In genomic region chr6:17589953-17590627, GRCm38 (mm10) we compare ENCODE assay signal across 11 mouse cellular contexts. TPM values are rescaled to one million over a fixed set of nuclear protein-coding genes. Genes with fewer than 3 reads are reported as not detected.
A peak's percentile ranks its signal among the peaks of the same experiment; 100 is the strongest.
DNase-seq lines count a peak whose midpoint lies in the region; ATAC-seq and TF ChIP-seq lines count a peak whose summit lies in the region.
"Had no signal": no experiment of that assay in that cellular context is flagged by ENCODE, and none has a peak within 500 bp of the region (broad histone marks: within the 10 kb centered on the region; RNA-seq: fewer than 3 reads in every experiment).

No protein-coding gene starts in this region.

- DNase-seq in hindbrain, embryonic 14.5 days (ENCODE audit: low spot score) = no peak
- peak; percentile 27 for DNase-seq in 416B (ENCODE audit: low read depth)
- no peak for DNase-seq in liver, postnatal 0 days
- no peak for DNase-seq in heart, adult 9 months (ENCODE audit: low spot score in 2 of 2)
- no peak for DNase-seq in spleen, postnatal 10 days (ENCODE audit: low spot score in 2 of 2)

- TF ChIP-seq CTCF in liver, postnatal 0 days (IDR thresholded peaks at IDR 0.05; ENCODE audit: low read depth) = no peak

- H3K9ac ChIP-seq in hindbrain, embryonic 14.5 days = no peak overlapping the region
- no peak overlapping the region for H3K9ac ChIP-seq in hindbrain, embryonic 13.5 days
- H3K9ac ChIP-seq in forebrain, embryonic 15.5 days (replicated peaks) = no peak overlapping the region
- no peak overlapping the region for H3K9ac ChIP-seq in liver, postnatal 0 days (replicated peaks)
- H3K9ac ChIP-seq: embryonic facial prominence, embryonic 13.5 days; limb, embryonic 12.5 days; lung, embryonic 15.5 days had no signal

- no peaks in the 10 kb centered on the region for H3K27me3 ChIP-seq in hindbrain, embryonic 14.5 days (ENCODE audit: control insufficient read depth, insufficient read depth, low read length)
- no peaks in the 10 kb centered on the region for H3K27me3 ChIP-seq in hindbrain, embryonic 13.5 days
- no peaks in the 10 kb centered on the region for H3K27me3 ChIP-seq in forebrain, embryonic 15.5 days
- no peaks in the 10 kb centered on the region for H3K27me3 ChIP-seq in liver, postnatal 0 days (ENCODE audit: insufficient read depth, low read length)
- H3K27me3 ChIP-seq: embryonic facial prominence, embryonic 13.5 days; limb, embryonic 12.5 days; lung, embryonic 15.5 days had no signal

- no peak overlapping the region for H3K4me2 ChIP-seq in hindbrain, embryonic 14.5 days (replicated peaks)
- H3K4me2 ChIP-seq in hindbrain, embryonic 13.5 days = no peak overlapping the region
- no peak overlapping the region for H3K4me2 ChIP-seq in forebrain, embryonic 15.5 days (replicated peaks)
- no peak overlapping the region for H3K4me2 ChIP-seq in liver, postnatal 0 days (ENCODE audit: low read depth, low read length)

- H3K4me1 ChIP-seq in hindbrain, embryonic 14.5 days (replicated peaks; ENCODE audit: control insufficient read depth, insufficient read depth, low read length) = no peaks in the 10 kb centered on the region
- peaks cover 3% of the 10 kb centered on the region; the same call in 1 of the 2 replicates for H3K4me1 ChIP-seq in hindbrain, embryonic 13.5 days (replicated peaks)
- no peaks in the 10 kb centered on the region for H3K4me1 ChIP-seq in forebrain, embryonic 15.5 days
- no peaks in the 10 kb centered on the region for H3K4me1 ChIP-seq in liver, postnatal 0 days (ENCODE audit: insufficient read depth)
- H3K4me1 ChIP-seq: limb, embryonic 12.5 days had no signal

- H3K36me3 ChIP-seq in hindbrain, embryonic 14.5 days (replicated peaks; ENCODE audit: control insufficient read depth, insufficient read depth) = no peaks in the 10 kb centered on the region
- no peaks in the 10 kb centered on the region for H3K36me3 ChIP-seq in hindbrain, embryonic 13.5 days
- H3K36me3 ChIP-seq in forebrain, embryonic 15.5 days = no peaks in the 10 kb centered on the region
- no peaks in the 10 kb centered on the region for H3K36me3 ChIP-seq in liver, postnatal 0 days (replicated peaks; ENCODE audit: insufficient read depth, low read length)
- H3K36me3 ChIP-seq: embryonic facial prominence, embryonic 13.5 days; limb, embryonic 12.5 days; lung, embryonic 15.5 days had no signal

- H3K27ac ChIP-seq in hindbrain, embryonic 14.5 days = no peak overlapping the region
- no peak overlapping the region for H3K27ac ChIP-seq in hindbrain, embryonic 13.5 days
- H3K27ac ChIP-seq in forebrain, embryonic 15.5 days (replicated peaks) = no peak overlapping the region
- no peak overlapping the region for H3K27ac ChIP-seq in liver, postnatal 0 days (ENCODE audit: low read depth)
- H3K27ac ChIP-seq: embryonic facial prominence, embryonic 13.5 days; left cerebral cortex, adult 2 months; limb, embryonic 12.5 days; lung, embryonic 15.5 days had no signal

- no peak for TF ChIP-seq EP300 in liver, postnatal 0 days (IDR thresholded peaks at IDR 0.05; ENCODE audit: low read depth)

- WGBS in hindbrain, embryonic 14.5 days = 58% methylated on average over 8 of the region's 8 CpGs
- 55% methylated on average over 8 of the region's 8 CpGs for WGBS in hindbrain, embryonic 13.5 days
- 59% methylated on average over 8 of the region's 8 CpGs for WGBS in forebrain, embryonic 15.5 days
- 35% methylated on average over 8 of the region's 8 CpGs for WGBS in liver, postnatal 0 days (ENCODE audit: insufficient replicate concordance)

- H3K4me3 ChIP-seq in hindbrain, embryonic 14.5 days (replicated peaks; ENCODE audit: low read length) = no peak overlapping the region
- no peak overlapping the region for H3K4me3 ChIP-seq in hindbrain, embryonic 13.5 days
- H3K4me3 ChIP-seq in forebrain, embryonic 15.5 days = no peak overlapping the region
- no peak overlapping the region for H3K4me3 ChIP-seq in liver, postnatal 0 days (ENCODE audit: low read depth, low read length)
- H3K4me3 ChIP-seq: embryonic facial prominence, embryonic 13.5 days; left cerebral cortex, adult 2 months; limb, embryonic 12.5 days; lung, embryonic 15.5 days had no signal

- ATAC-seq in hindbrain, embryonic 14.5 days (ENCODE audit: low FRiP score) = 0 out of 2 replicates have a peak, but pooled peaks have one; percentile 27
- no peak for ATAC-seq in hindbrain, embryonic 13.5 days (ENCODE audit: low FRiP score)
- peak; percentile 51; the same call in 1 of the 2 replicates for ATAC-seq in forebrain, embryonic 15.5 days (replicated peaks)
- ATAC-seq in liver, postnatal 0 days = peak; percentile 21; the same call in 1 of the 2 replicates

- H3K9me3 ChIP-seq in hindbrain, embryonic 14.5 days (ENCODE audit: control insufficient read depth, low read length) = peaks cover 7% of the 10 kb centered on the region; the same call in 1 of the 2 replicates
- H3K9me3 ChIP-seq in hindbrain, embryonic 13.5 days = peaks cover 7% of the 10 kb centered on the region; the same call in 1 of the 2 replicates
- H3K9me3 ChIP-seq in forebrain, embryonic 15.5 days = no peaks in the 10 kb centered on the region
- peaks cover 6% of the 10 kb centered on the region; the same call in 1 of the 2 replicates for H3K9me3 ChIP-seq in liver, postnatal 0 days (ENCODE audit: low read length)
- H3K9me3 ChIP-seq: lung, embryonic 15.5 days had no signal

RNA-seq across cellular contexts. Expression of gene Capza2, which starts 45.9 kb away (rescaled TPM):
- polyA plus RNA-seq in hindbrain, embryonic 14.5 days (2014; fragmentation: Nextera tagmentation; extraction: Ambion mirVana) = 274 and 277 TPM in 2 replicates
- 246 and 256 TPM in 2 replicates for polyA plus RNA-seq in hindbrain, embryonic 13.5 days (2015; fragmentation: Nextera tagmentation; extraction: Ambion mirVana)
- polyA plus RNA-seq in forebrain, embryonic 15.5 days (2015; fragmentation: Nextera tagmentation; extraction: Ambion mirVana) = 245 and 257 TPM in 2 replicates
- polyA plus RNA-seq in liver, postnatal 0 days (2015; fragmentation: Nextera tagmentation; extraction: Ambion mirVana) = 104 and 107 TPM in 2 replicates
